Mouse (Mus musculus) neutrophil, adult 5-6 weeks (primary cell): ENCODE results near the gene Gm21789. TPM values are rescaled to one million over a fixed set of nuclear protein-coding genes. Genes with fewer than 3 reads are reported as not detected.
"Not testable (repeated sequence)": the region's sequence is repeated elsewhere in the genome, so short reads cannot be mapped to it uniquely, and the experiment has no call there.

Experiments
- ATAC-seq: fragments of 151-379, 151-347 bp; 2 replicates; pipeline ENCODE4 v1.8.0; 2017; ENCODE audit warnings: mild to moderate bottlenecking, moderate TSS enrichment; ENCODE audit not compliant: insufficient number of reproducible peaks, poor library complexity, low FRiP score, severe bottlenecking; ENCODE audit errors: extremely low read depth
- total RNA-seq: library from RNA; stranded (forward); fragments of 200-1000 nt; gene quantifications from 2 replicates; pipeline ENCODE4 v1.2.3, GENCODE M21; 2017

Gm21789 gene
- not detected in 2 replicates for total RNA-seq

GRCm38 (mm10) chrX:32941468-32941867, at the start of gene Gm21789:
Gene Gm21789, plus strand, starts transcription at chrX:32941768.
- ATAC-seq: not testable (repeated sequence)

GRCm38 (mm10) chrX:32894325-32894724, 47.2 kb upstream of the Gm21789 start, which contains the start of gene Btbd35f30:
Gene Btbd35f30, plus strand, starts transcription at chrX:32894625.
- ATAC-seq: not testable (repeated sequence)

- ATAC-seq: not testable (repeated sequence)
Measured at GRCm38 (mm10) chrX:32973597-32973996, 32.0 kb downstream of the Gm21789 start, which contains the start of gene Btbd35f5. Gene Btbd35f5, plus strand, starts transcription at chrX:32973897.

Other genes with a start within 250 kb of the Gm21789 start
- not detected in 2 replicates for gene Btbd35f21, start 215.7 kb upstream of the Gm21789 start, total RNA-seq
- not detected in 2 replicates for gene Btbd35f30, start 47.1 kb upstream of the Gm21789 start, total RNA-seq
- not detected in 2 replicates for gene Btbd35f5, start 32.1 kb downstream of the Gm21789 start, total RNA-seq